Mouse (Mus musculus) lung, embryonic 14.5 days (tissue): ENCODE results near the gene Ptma. TPM values are rescaled to one million over a fixed set of nuclear protein-coding genes. Genes with fewer than 3 reads are reported as not detected.

ENCODE experiments used
- ATAC-seq: fragments of 200-750 bp; cut with Nextera tagmentation; 2 replicates; pipeline ENCODE4 v1.8.0; 2017; ENCODE audit warnings: mild to moderate bottlenecking, moderate TSS enrichment, moderate library complexity; ENCODE audit not compliant: insufficient read depth
- DNase-seq: peaks from one replicate; pipeline ENCODE4 v3.0.0-alpha.2; 2015
- H3K27ac ChIP-seq: fragments of 300-500 bp; sonication (generic); 2 replicates; pipeline ENCODE4 v1.5.1; 2014; ENCODE audit warnings: low read depth, mild to moderate bottlenecking, moderate library complexity
- H3K27me3 ChIP-seq: fragments of 300-500 bp; sonication (generic); 2 replicates; pipeline ENCODE4 v1.6.1; 2014; ENCODE audit warnings: low read length, control low read depth; ENCODE audit not compliant: insufficient read depth
- H3K36me3 ChIP-seq: fragments of 300-500 bp; sonication (generic); 2 replicates; pipeline ENCODE4 v1.6.1; 2014; ENCODE audit warnings: control low read depth; ENCODE audit not compliant: insufficient read depth
- H3K4me1 ChIP-seq: fragments of 300-500 bp; sonication (generic); 2 replicates; pipeline ENCODE4 v1.6.1; 2014; ENCODE audit warnings: antibody characterized with exemption, control low read depth; ENCODE audit not compliant: insufficient read depth
- H3K4me2 ChIP-seq: fragments of 300-500 bp; sonication (generic); 2 replicates; pipeline ENCODE4 v1.6.1; 2014; ENCODE audit warnings: mild to moderate bottlenecking
- H3K4me3 ChIP-seq: fragments of 300-500 bp; sonication (generic); 2 replicates; pipeline ENCODE4 v1.5.1; 2014; ENCODE audit warnings: low read depth, low read length
- H3K9ac ChIP-seq: fragments of 300-500 bp; sonication (generic); 2 replicates; pipeline ENCODE4 v1.6.1; 2014
- H3K9me3 ChIP-seq: fragments of 300-500 bp; sonication (generic); 2 replicates; pipeline ENCODE4 v1.6.1; 2016; ENCODE audit warnings: low read depth, low read length, control low read depth
- CTCF ChIP-seq: IDR thresholded peaks from 2 replicates; pipeline ENCODE4 v1.5.1; 2016; ENCODE audit warnings: antibody characterized with exemption, low read depth
- WGBS: fragments of 180-500 bp; shearing (Covaris S2); extraction: QIAGEN DNeasy Blood & Tissue Kit; methylation state at CpG from one replicate; pipeline ENCODE4 v1.1.7; 2014; 5-methylcytosine and 5-hydroxymethylcytosine counted together
- polyA plus RNA-seq: library from polyadenylated mRNA; unstranded; fragments of >200 nt; fragmentation: Nextera tagmentation; extraction: Ambion mirVana; gene quantifications from 2 replicates; pipeline ENCODE4 v1.2.1, GENCODE M21; 2014

Ptma gene
- polyA plus RNA-seq, 1 experiment from 2014 or later = 3,547 TPM

- Histone ChIP-seq H3K4me1 (no peaks in the 10 kb centered on the region), H3K9ac (no peak overlapping the region), H3K4me2 (no peak overlapping the region), H3K4me3 (no peak overlapping the region), H3K27ac (no peak overlapping the region), H3K27me3 (no peaks in the 10 kb centered on the region), H3K36me3 (no peaks in the 10 kb centered on the region), H3K9me3 (no peaks in the 10 kb centered on the region)
- DNase-seq = no peak
- no peak for ATAC-seq
- TF ChIP-seq CTCF = no peak
- WGBS = 57% methylated on average over 5 of the region's 6 CpGs
Observed at GRCm38 (mm10) chr1:86515715-86516410, 10.7 kb upstream of the Ptma start.

- WGBS = 58% methylated on average over 3 of the region's 3 CpGs
- Histone ChIP-seq H3K4me3 (no peak overlapping the region), H3K27me3 (no peaks in the 10 kb centered on the region)
Observed at GRCm38 (mm10) chr1:86517076-86517475, 9.4 kb upstream of the Ptma start.

GRCm38 (mm10) chr1:86520361-86520760 is 6.2 kb upstream of the Ptma start:
- Histone ChIP-seq H3K9ac (no peak overlapping the region), H3K4me3 (no peak overlapping the region), H3K4me2 (no peak overlapping the region), H3K36me3 (no peaks in the 10 kb centered on the region), H3K27ac (no peak overlapping the region), H3K4me1 (peaks cover 9% of the 10 kb centered on the region), H3K27me3 (no peaks in the 10 kb centered on the region), H3K9me3 (no peaks in the 10 kb centered on the region)
- peak; percentile 51 for DNase-seq
- peak; percentile 68 for TF ChIP-seq CTCF
- no peak for ATAC-seq
- 29% methylated on average over 7 of the region's 7 CpGs for WGBS

More at GRCm38 (mm10) chr1:86517076-86517475, 9.4 kb upstream of the Ptma start:
- Histone ChIP-seq H3K4me1 (no peaks in the 10 kb centered on the region), H3K4me2 (no peak overlapping the region), H3K9ac (no peak overlapping the region), H3K9me3 (no peaks in the 10 kb centered on the region), H3K36me3 (no peaks in the 10 kb centered on the region), H3K27ac (no peak overlapping the region)
- TF ChIP-seq CTCF = no peak
- ATAC-seq (no peak), DNase-seq (no peak)

GRCm38 (mm10) chr1:86522286-86522871 is 4.1 kb upstream of the Ptma start:
- no peak for TF ChIP-seq CTCF
- Histone ChIP-seq H3K27me3 (no peaks in the 10 kb centered on the region), H3K4me1 (peaks cover 9% of the 10 kb centered on the region), H3K36me3 (0 out of 2 replicates have a peak, but pooled peaks cover under 1% of the 10 kb centered on the region), H3K4me3 (no peak overlapping the region), H3K9me3 (no peaks in the 10 kb centered on the region), H3K4me2 (no peak overlapping the region), H3K9ac (peak overlapping the region; percentile 10; the same call in 1 of the 2 replicates), H3K27ac (peak overlapping the region; percentile 87)
- WGBS = 40% methylated on average over 7 of the region's 7 CpGs
- ATAC-seq (no peak), DNase-seq (peak; percentile 65)

GRCm38 (mm10) chr1:86523776-86524618 is 2.5 kb upstream of the Ptma start:
- H3K27me3 ChIP-seq = no peaks in the 10 kb centered on the region
- no peak overlapping the region for H3K4me3 ChIP-seq
- peak overlapping the region; percentile 100 for H3K27ac ChIP-seq
- WGBS = 76% methylated on average over 8 of the region's 8 CpGs
- ATAC-seq (no peak), DNase-seq (no peak)
- H3K4me2 ChIP-seq = peak overlapping the region; percentile 98
- peak overlapping the region; percentile 92 for H3K9ac ChIP-seq
- H3K36me3 ChIP-seq = peaks cover 16% of the 10 kb centered on the region
- H3K9me3 ChIP-seq = no peaks in the 10 kb centered on the region
- no peak for TF ChIP-seq CTCF
- peaks cover 9% of the 10 kb centered on the region for H3K4me1 ChIP-seq

GRCm38 (mm10) chr1:86524619-86525498 is 1.7 kb upstream of the Ptma start:
- Histone ChIP-seq H3K4me1 (peaks cover 9% of the 10 kb centered on the region), H3K9ac (peak overlapping the region; percentile 92), H3K27ac (peak overlapping the region; percentile 100), H3K36me3 (peaks cover 24% of the 10 kb centered on the region), H3K4me3 (peak overlapping the region; percentile 99), H3K4me2 (peak overlapping the region; percentile 98), H3K9me3 (no peaks in the 10 kb centered on the region), H3K27me3 (no peaks in the 10 kb centered on the region)
- 1% methylated on average over 53 of the region's 53 CpGs for WGBS
- ATAC-seq = peak; percentile 72
- TF ChIP-seq CTCF = peak; percentile 99
- peak; percentile 100 for DNase-seq
